Mouse (Mus musculus) lung, adult 2 months (tissue): ENCODE measurements around the gene Ttc33.

ENCODE experiments used
- CTCF ChIP-seq: fragments of 200-500 bp; IDR thresholded peaks from 2 replicates; pipeline ENCODE4 v1.5.1; 2011; ENCODE audit warnings: mild to moderate bottlenecking, low read length, control low read depth; ENCODE audit not compliant: insufficient read depth
- POLR2A ChIP-seq: fragments of 200-500 bp; IDR thresholded peaks from 2 replicates; pipeline ENCODE4 v1.6.1; 2011; ENCODE audit warnings: low read depth, mild to moderate bottlenecking, control low read depth, low read length, borderline replicate concordance; ENCODE audit errors: extremely low read depth

GRCm38 (mm10) chr15:5238553-5238952, 53.2 kb downstream of the Ttc33 start:
- TF ChIP-seq POLR2A (no peak), CTCF (no peak)
